Mouse (Mus musculus) midbrain, embryonic 13.5 days (tissue): ENCODE data around the gene Skap2. TPM values are rescaled to one million over a fixed set of nuclear protein-coding genes. Genes with fewer than 3 reads are reported as not detected.

Source experiments
- ATAC-seq: fragments of 200-750 bp; cut with Nextera tagmentation; 2 replicates; pipeline ENCODE4 v1.8.0; 2017; ENCODE audit warnings: mild to moderate bottlenecking, moderate TSS enrichment, moderate library complexity
- H3K27ac ChIP-seq: fragments of 300-500 bp; sonication (generic); 2 replicates; pipeline ENCODE4 v1.5.1; 2015; ENCODE audit warnings: inconsistent platforms, mild to moderate bottlenecking, moderate library complexity
- H3K27me3 ChIP-seq: fragments of 300-500 bp; sonication (generic); 2 replicates; pipeline ENCODE4 v1.6.1; 2015; ENCODE audit warnings: mild to moderate bottlenecking, inconsistent platforms
- H3K36me3 ChIP-seq: fragments of 300-500 bp; sonication (generic); 2 replicates; pipeline ENCODE4 v1.6.1; 2015; ENCODE audit warnings: mild to moderate bottlenecking, inconsistent platforms
- H3K4me1 ChIP-seq: fragments of 300-500 bp; sonication (generic); replicated peaks from 2 replicates; pipeline ENCODE4 v1.6.1; 2015; ENCODE audit warnings: inconsistent platforms
- H3K4me2 ChIP-seq: fragments of 300-500 bp; sonication (generic); replicated peaks from 2 replicates; pipeline ENCODE4 v1.6.1; 2015; ENCODE audit warnings: moderate library complexity, mild to moderate bottlenecking, inconsistent platforms
- H3K4me3 ChIP-seq: fragments of 300-500 bp; sonication (generic); replicated peaks from 2 replicates; pipeline ENCODE4 v1.5.1; 2015; ENCODE audit warnings: mild to moderate bottlenecking, inconsistent platforms
- H3K9ac ChIP-seq: fragments of 300-500 bp; sonication (generic); replicated peaks from 2 replicates; pipeline ENCODE4 v1.6.1; 2015; ENCODE audit warnings: mild to moderate bottlenecking, inconsistent platforms
- H3K9me3 ChIP-seq: fragments of 300-500 bp; sonication (generic); 2 replicates; pipeline ENCODE4 v1.6.1; 2016; ENCODE audit warnings: mild to moderate bottlenecking, inconsistent platforms
- WGBS: fragments of 180-500 bp; shearing (Covaris S2); methylation state at CpG from one replicate; pipeline ENCODE4 v1.1.7; 2015; 5-methylcytosine and 5-hydroxymethylcytosine counted together
- polyA plus RNA-seq: library from polyadenylated mRNA; unstranded; fragments of >200 nt; fragmentation: Nextera tagmentation; extraction: Ambion mirVana; gene quantifications from 2 replicates; pipeline ENCODE4 v1.2.1, GENCODE M21; 2015

The Skap2 gene
- polyA plus RNA-seq: 5.3 and 5.4 TPM in 2 replicates

DNA sequence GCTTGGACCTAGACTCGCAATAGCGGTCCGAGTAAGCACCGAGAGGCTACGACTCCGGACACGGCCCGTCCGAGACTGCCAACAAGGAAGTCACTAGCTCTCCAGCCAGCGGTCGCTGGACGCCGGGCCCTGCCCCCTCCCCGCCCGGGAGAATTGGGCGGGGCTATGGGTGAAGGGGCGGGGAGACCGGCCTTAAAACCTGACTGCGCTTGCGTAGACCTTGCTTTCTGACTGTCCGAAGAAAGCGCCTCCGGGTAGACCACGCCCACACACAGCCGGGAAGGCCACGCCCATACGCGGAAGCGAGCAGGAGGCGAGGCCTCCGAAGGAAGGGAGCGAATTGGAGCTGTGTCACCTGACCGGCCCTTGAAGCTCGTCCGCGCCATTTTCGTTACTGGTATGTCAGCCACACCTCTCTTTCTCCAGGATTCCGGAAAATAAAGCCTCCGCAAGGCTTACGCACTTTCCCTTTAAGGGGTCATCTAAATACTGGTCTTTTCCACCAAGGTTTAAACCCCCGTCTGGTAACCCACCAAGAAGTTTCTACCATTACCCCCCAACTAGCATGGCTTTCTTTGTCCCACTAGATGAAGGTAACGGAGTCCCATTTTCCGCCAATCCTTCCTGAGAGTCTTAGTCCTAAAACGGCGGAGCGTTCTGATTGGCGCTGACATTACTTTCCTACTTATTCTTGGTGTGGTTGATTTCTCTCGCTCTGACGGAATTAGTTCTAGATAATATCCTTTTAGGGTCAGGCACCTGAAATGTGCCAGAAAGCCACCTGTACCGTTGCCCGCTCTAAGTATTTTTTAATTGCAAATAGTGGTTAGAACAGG lies at the start of gene Skap2:
Gene Skap2 (minus strand): TSS at position 141 of the 836 bp plus-strand sequence.
- peak within 1 kb of the TSS; percentile 48 for H3K4me3 ChIP-seq
- no peaks in the 10 kb centered on the region for H3K36me3 ChIP-seq
- under 1% methylated on average over 51 of the region's 51 CpGs for WGBS
- no peaks in the 10 kb centered on the region for H3K9me3 ChIP-seq
- H3K9ac ChIP-seq: peak within 1 kb of the TSS; percentile 54
- peak; percentile 96 for ATAC-seq
- H3K4me1 ChIP-seq: peaks cover 7% of the 10 kb centered on the region; the same call in 1 of the 2 replicates
- H3K4me2 ChIP-seq: peak within 1 kb of the TSS; percentile 69
- H3K27me3 ChIP-seq: peaks cover 53% of the 10 kb centered on the region
- H3K27ac ChIP-seq: no peak within 1 kb of the TSS

DNA sequence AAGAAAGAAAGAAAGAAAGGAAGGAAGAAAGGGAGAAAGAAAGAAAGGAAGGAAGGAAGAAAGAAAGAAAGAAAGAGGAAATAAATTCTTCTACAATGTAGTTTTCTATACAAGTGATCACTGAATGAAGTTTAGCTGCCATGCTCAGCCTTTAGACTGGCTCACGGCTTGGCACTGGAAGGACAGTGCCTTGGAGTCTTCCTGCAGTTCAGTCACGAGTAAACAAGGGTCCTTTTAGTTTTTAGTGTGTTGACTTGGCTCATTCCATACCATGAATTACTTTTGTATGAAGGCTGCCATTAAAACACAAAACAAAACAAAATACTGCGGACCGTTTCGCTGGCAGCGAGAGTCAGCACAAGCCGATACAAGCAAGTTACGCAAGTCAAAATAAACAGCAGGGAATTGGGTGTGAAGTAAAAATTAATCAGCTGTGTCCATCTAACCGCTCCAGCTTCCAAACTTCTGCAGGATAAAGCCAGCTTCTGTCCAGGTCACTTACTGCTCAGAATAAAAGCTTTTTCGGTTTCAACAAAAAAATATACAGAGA lies 46.6 kb upstream of the Skap2 start:
- no peaks in the 10 kb centered on the region for H3K27me3 ChIP-seq
- H3K36me3 ChIP-seq: no peaks in the 10 kb centered on the region
- no peak overlapping the region for H3K4me3 ChIP-seq
- ATAC-seq: no peak
- H3K4me1 ChIP-seq: peaks cover 8% of the 10 kb centered on the region
- no peak overlapping the region for H3K4me2 ChIP-seq
- 64% methylated on average over 10 of the region's 10 CpGs for WGBS
- H3K27ac ChIP-seq: no peak overlapping the region
- no peaks in the 10 kb centered on the region for H3K9me3 ChIP-seq
- no peak overlapping the region for H3K9ac ChIP-seq

DNA sequence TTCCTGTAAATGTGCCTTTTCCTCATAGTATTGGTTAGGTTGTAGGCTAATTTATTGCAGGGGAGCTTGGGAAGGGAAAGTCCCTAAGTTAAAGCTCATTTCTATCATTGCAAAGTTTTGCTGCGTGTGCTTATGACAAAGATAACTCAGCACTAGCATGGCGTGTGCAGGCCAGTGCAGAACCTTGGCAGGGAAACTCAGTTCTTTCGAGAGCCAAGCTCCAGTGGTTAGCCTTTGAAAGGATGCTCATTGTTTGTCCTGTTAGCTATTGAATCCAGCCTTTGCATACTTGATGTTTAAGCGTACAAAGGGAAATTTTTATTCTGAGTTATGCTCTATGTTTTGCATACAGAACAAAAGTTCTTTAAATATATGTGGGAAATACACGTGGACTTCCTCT lies 45.8 kb upstream of the Skap2 start:
- WGBS: 49% methylated on average over 5 of the region's 5 CpGs
- no peaks in the 10 kb centered on the region for H3K27me3 ChIP-seq
- H3K9me3 ChIP-seq: no peaks in the 10 kb centered on the region
- H3K9ac ChIP-seq: no peak overlapping the region
- ATAC-seq: no peak
- H3K4me2 ChIP-seq: no peak overlapping the region
- no peak overlapping the region for H3K4me3 ChIP-seq
- H3K27ac ChIP-seq: no peak overlapping the region
- no peaks in the 10 kb centered on the region for H3K36me3 ChIP-seq
- H3K4me1 ChIP-seq: peaks cover 6% of the 10 kb centered on the region

DNA sequence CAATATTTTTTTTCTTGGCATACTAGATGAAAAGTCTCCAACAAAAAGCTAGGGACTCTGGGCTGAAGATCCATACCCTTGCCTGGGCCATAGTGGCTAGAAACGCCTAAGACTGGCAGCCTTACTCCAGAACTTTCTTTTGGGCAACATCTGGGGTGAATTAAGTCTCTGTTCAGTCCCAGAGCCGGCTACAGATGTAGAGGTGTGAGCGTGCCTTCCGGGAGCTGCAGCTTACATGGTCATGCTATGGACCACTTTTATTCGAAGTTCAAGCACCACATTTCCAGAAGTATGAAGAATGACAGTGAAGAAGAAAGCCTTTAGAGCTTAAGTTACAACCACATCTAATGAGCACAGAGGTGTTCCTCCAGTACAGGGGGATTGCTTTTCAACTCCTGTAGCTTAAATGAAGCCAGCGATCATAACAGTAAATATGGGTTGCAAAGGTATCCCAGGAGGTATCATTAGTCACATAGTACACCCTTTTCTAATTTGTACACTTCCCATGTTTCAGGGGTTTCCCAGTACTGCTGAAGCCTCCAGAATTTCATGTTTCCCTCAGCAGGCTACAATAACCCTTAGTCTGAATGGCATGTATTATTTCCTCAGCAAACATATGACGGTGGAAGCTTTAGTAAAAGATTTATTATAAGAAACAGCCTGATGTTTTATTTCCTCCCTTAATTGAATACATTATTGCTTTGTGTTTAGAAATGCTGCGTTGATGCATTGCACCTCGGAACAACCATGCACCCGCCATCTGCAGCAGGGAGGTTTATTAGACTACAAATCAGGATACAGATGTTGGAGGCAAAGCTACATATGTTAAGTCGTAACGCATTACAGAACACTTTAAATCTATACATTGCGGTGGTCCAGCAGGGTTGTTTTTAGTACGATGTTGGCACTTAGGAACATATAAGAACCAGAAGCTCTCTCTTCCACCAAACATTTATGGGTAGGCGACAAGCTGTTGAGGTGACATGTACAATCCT lies 41.5 kb upstream of the Skap2 start:
- Histone ChIP-seq H3K4me3 (no peak overlapping the region), H3K9ac (no peak overlapping the region), H3K9me3 (no peaks in the 10 kb centered on the region), H3K27me3 (no peaks in the 10 kb centered on the region), H3K4me1 (no peaks in the 10 kb centered on the region), H3K27ac (no peak overlapping the region), H3K36me3 (no peaks in the 10 kb centered on the region), H3K4me2 (no peak overlapping the region)
- ATAC-seq: no peak
- WGBS: 90% methylated on average over 15 of the region's 15 CpGs

DNA sequence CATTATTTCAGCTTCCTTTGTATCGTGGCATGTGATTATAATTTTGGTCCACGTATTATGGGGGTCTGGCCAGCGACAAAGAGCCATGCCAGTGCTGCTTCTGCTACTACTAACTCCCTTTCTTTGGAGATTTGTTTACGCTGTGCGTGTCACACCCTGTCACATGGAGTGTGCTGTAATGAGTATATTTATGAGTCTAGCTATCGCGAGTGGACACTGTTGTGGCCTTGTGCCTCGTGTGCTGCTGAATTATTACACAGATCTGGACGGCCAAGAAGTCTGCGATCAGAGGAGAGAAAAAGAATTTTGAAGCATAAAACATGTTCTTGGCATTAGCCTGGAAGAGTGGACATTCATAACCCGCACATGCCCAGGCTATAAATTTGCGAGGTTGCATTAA lies 37.7 kb upstream of the Skap2 start:
- ATAC-seq: no peak
- no peak overlapping the region for H3K4me3 ChIP-seq
- no peaks in the 10 kb centered on the region for H3K9me3 ChIP-seq
- 83% methylated on average over 12 of the region's 12 CpGs for WGBS
- no peaks in the 10 kb centered on the region for H3K36me3 ChIP-seq
- H3K4me2 ChIP-seq: no peak overlapping the region
- no peaks in the 10 kb centered on the region for H3K27me3 ChIP-seq
- no peaks in the 10 kb centered on the region for H3K4me1 ChIP-seq
- H3K9ac ChIP-seq: no peak overlapping the region
- H3K27ac ChIP-seq: no peak overlapping the region

DNA sequence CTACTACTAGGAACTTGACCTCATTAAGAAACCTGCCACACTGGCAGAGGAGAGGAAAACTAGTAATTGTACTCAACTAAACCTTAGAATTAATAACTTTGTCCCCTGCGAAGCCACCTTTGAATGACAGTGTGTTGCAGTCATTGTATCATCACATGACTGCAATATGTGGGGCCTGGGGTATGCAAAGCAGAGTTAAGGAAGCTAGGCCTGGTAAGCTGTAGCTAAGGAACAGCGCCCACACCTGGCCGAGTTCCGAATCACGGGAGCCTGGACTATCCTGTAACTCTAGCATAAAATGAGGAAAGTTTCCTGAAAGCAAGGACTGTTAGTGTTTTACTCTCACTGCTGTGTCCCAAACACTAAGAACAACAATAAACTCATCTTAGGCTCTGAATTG lies 33.2 kb upstream of the Skap2 start:
- Histone ChIP-seq H3K4me3 (no peak overlapping the region), H3K27ac (no peak overlapping the region), H3K9me3 (no peaks in the 10 kb centered on the region), H3K9ac (no peak overlapping the region), H3K4me1 (no peaks in the 10 kb centered on the region), H3K36me3 (no peaks in the 10 kb centered on the region), H3K4me2 (no peak overlapping the region), H3K27me3 (no peaks in the 10 kb centered on the region)
- WGBS: 51% methylated on average over 5 of the region's 5 CpGs
- ATAC-seq: no peak

DNA sequence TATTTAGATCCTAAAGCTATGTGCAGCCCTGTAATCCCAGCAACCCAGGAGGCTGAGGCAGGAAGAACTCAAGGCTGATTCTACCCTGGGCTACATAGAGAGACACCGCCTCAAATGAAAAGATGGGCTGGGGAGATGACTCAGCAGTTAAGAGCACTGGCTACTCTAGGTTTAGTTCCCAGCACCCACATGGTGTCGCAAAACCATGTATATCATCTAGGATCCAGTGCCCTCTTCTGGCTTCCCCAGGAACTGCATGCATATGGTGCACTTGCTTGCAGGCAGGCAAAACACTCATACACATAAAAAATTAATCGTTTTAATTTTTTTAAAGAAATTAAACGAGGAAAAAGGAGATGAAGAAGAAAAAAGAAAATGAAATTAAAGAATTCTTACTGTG lies 23.7 kb upstream of the Skap2 start:
- Histone ChIP-seq H3K9ac (no peak overlapping the region), H3K4me1 (peaks cover 4% of the 10 kb centered on the region; the same call in 1 of the 2 replicates), H3K4me2 (no peak overlapping the region), H3K27ac (no peak overlapping the region), H3K9me3 (peaks cover 3% of the 10 kb centered on the region), H3K4me3 (no peak overlapping the region), H3K36me3 (no peaks in the 10 kb centered on the region), H3K27me3 (no peaks in the 10 kb centered on the region)
- 82% methylated on average over 4 of the region's 4 CpGs for WGBS
- ATAC-seq: no peak

DNA sequence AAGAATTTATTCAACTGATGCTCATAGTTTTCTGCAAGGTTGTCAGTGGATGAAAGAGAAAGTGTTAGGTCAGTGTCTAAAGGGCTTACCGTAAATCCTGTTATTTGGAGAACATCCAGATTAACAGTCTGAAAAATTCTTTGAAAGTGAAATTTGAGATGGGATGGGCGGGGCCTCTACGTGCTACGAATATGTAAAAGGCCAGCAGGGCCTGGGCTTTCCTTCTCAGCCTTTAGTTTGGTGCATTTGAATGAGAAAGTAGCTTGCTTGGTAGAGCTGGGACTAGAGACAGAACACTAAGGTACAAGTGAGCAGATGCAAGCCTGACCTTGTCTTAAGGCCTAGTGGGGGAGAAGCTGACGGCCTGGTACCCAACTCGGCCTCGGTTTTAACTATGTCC lies 18.8 kb upstream of the Skap2 start:
- no peak for ATAC-seq
- Histone ChIP-seq H3K9me3 (peaks cover 3% of the 10 kb centered on the region; the same call in 1 of the 2 replicates), H3K4me3 (no peak overlapping the region), H3K4me1 (peaks cover 4% of the 10 kb centered on the region; the same call in 1 of the 2 replicates), H3K36me3 (no peaks in the 10 kb centered on the region), H3K4me2 (no peak overlapping the region), H3K27ac (no peak overlapping the region), H3K27me3 (no peaks in the 10 kb centered on the region), H3K9ac (no peak overlapping the region)
- 27% methylated on average over 7 of the region's 7 CpGs for WGBS

DNA sequence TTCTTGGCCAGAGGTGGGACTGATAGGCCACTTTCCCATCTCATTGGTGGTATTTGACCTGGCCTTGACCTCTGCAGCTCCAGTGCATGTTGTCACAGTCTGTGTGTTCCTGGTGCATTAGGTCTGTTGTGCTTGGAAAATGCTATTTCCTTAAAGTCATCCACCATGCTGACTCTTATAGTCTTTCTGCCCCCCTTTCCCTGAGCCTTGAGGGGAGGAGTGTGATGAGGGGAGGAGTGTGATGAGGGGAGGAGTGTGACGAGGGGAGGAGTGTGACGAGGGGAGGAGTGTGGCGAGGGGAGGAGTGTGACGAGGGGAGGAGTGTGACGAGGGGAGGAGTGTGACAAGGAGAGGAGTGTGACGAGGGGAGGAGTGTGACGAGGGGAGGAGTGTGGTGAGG lies 15.8 kb upstream of the Skap2 start:
- H3K27ac ChIP-seq: no peak overlapping the region
- H3K27me3 ChIP-seq: no peaks in the 10 kb centered on the region
- H3K9me3 ChIP-seq: peaks cover 3% of the 10 kb centered on the region; the same call in 1 of the 2 replicates
- no peak overlapping the region for H3K4me2 ChIP-seq
- no peak for ATAC-seq
- H3K4me1 ChIP-seq: peaks cover 4% of the 10 kb centered on the region; the same call in 1 of the 2 replicates
- H3K9ac ChIP-seq: no peak overlapping the region
- H3K4me3 ChIP-seq: no peak overlapping the region
- 88% methylated on average over 7 of the region's 7 CpGs for WGBS
- H3K36me3 ChIP-seq: no peaks in the 10 kb centered on the region

DNA sequence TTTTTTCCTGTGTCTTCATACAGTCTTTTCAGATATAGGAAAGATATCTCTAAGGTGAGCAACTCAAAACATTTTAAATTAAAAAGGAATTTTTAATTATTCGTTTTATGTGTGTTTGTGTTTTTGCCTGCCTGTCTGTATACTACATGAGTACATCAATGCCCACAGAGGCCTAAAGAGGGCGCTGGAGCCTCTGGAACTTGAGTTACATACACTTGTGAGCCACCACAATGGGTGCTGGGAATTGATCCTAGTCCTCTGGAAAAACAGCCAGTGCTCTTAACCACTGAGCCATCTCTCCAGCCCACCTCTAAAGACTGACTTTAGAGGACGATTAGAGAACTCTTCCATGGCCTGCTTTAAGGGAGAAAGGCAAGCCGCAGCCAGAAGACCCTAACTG lies 14.8 kb upstream of the Skap2 start:
- Histone ChIP-seq H3K4me2 (no peak overlapping the region), H3K9ac (no peak overlapping the region), H3K27me3 (no peaks in the 10 kb centered on the region), H3K9me3 (peaks cover 3% of the 10 kb centered on the region; the same call in 1 of the 2 replicates), H3K27ac (no peak overlapping the region), H3K36me3 (no peaks in the 10 kb centered on the region), H3K4me3 (no peak overlapping the region), H3K4me1 (peaks cover 4% of the 10 kb centered on the region; the same call in 1 of the 2 replicates)
- ATAC-seq: no peak
- WGBS: 82% methylated on average over 4 of the region's 4 CpGs

DNA sequence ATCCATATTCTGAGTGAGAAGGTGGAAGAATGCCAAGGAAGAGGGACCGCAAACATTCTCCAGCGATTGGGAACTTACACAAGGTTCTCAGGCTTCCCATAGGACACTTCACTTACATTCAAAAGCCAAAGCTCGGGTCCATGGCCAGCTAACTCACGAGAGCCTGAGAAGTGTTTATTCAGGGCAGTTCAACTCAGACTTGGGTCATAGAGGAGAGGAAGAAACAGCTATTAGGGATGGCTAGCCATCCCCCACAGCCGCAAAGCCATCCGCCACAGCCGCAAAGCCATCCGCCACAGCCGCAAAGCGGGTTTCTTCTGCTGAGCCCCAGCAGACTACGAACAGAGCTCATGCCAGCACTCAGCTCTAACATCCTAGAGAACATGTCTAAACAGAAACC lies 13.9 kb upstream of the Skap2 start:
- no peak overlapping the region for H3K4me3 ChIP-seq
- ATAC-seq: no peak
- H3K36me3 ChIP-seq: no peaks in the 10 kb centered on the region
- H3K4me1 ChIP-seq: peaks cover under 1% of the 10 kb centered on the region; the same call in 1 of the 2 replicates
- H3K9ac ChIP-seq: no peak overlapping the region
- peaks cover 3% of the 10 kb centered on the region; the same call in 1 of the 2 replicates for H3K9me3 ChIP-seq
- 87% methylated on average over 11 of the region's 11 CpGs for whole genome bisulfite sequencing
- H3K27ac ChIP-seq: no peak overlapping the region
- H3K4me2 ChIP-seq: no peak overlapping the region
- H3K27me3 ChIP-seq: no peaks in the 10 kb centered on the region
